Mouse (Mus musculus) heart, adult 2 months (tissue): ENCODE measurements around the gene Olfr744.

ENCODE experiments used
- CTCF ChIP-seq: fragments of 200-600 bp; IDR thresholded peaks from 2 replicates; pipeline ENCODE4 v1.8.1; 2022; ENCODE audit warnings: antibody characterized with exemption, mild to moderate bottlenecking, moderate library complexity
- EP300 ChIP-seq: fragments of 200-500 bp; IDR thresholded peaks from 2 replicates; pipeline ENCODE4 v1.6.1; 2011; ENCODE audit warnings: low read depth, low read length, control low read depth; ENCODE audit not compliant: insufficient read depth
- POLR2A ChIP-seq: fragments of 200-500 bp; IDR thresholded peaks from 2 replicates; pipeline ENCODE4 v1.6.1; 2011; ENCODE audit warnings: mild to moderate bottlenecking, low read depth, low read length, control low read depth; ENCODE audit not compliant: insufficient read depth

- TF ChIP-seq CTCF, result no peak
- TF ChIP-seq POLR2A, result no peak
- no peak for TF ChIP-seq EP300
Observed at GRCm38 (mm10) chr14:50614579-50614978, at the start of gene Olfr744.
